Mouse (Mus musculus) layer of hippocampus, adult 9-11 months (tissue): ENCODE data around the gene Hnf1a.

Source experiments
- DNase-seq: peaks from one replicate; pipeline ENCODE4 v3.0.0; 2022

Hnf1a gene

DNA sequence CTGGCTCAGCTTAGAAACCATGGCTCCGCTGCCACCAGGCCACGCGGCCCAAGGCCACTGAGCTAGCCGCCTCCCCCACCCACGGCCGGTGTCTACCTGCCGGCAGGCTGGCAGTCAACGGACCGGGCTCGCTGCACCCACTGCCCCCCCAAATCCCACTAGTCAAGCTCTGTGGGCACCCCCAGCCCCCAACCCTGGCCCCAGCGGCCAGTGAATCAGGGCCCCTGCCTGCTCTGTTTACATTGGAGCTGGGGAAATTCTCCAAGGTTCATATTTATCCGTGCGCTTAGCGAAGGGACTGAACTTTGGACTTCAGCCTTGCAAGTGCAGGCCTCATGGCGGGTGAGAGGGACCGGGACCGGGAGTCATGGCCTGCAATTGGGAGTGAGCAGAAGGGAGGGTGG is at the start of gene Hnf1a:
Gene Hnf1a, minus strand, starts transcription at position 271 of the 404 bp plus-strand sequence.
- no peak for DNase-seq

DNA sequence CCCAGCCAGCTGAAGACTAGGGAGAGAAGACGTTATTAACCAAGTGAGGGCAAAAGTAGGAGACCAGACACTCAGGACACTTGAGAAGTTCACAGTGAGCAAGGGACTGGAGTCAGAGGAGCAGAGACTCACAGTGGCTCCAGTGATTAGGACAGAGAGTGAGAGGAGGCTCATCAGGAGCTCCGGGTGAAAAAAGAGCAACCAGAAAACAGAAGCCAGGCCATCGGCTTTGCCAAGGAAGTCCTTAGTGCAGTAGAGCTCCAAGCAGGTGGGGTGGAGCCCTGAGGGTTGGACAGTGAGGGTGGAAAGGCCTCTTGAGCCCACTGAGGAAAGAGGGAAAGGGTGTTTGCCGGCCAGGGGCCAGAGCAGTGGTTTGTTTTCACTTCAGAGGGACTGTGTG is 47.9 kb upstream of the Hnf1a start:
- no peak for DNase-seq

- no peak for DNase-seq
Observed at GRCm38 (mm10) chr5:115018270-115018669, 47.4 kb upstream of the Hnf1a start.

GRCm38 (mm10) chr5:115015121-115015520 is 44.2 kb upstream of the Hnf1a start:
- no peak for DNase-seq

- DNase-seq = no peak
Observed at GRCm38 (mm10) chr5:115014570-115014969, 43.7 kb upstream of the Hnf1a start.

DNA sequence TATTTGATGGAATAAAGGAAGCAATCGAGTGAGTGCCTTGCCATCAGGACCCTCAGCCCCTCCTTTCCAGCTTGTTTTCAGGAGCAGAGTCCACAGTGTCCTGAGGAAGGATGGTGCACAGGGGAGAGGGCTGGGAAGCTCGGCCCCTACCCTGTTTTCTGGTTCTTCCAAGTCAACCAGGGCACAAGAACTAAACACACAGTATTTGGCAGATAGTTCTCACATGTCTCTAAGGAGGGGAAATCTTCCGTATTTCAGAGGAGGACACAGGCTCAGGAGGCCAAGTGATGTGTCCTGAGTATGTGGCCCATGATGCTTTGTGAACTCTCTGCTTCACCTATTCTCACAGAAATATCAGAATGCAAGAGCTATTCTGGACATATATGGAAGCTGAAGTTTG is 42.5 kb upstream of the Hnf1a start:
- DNase-seq = no peak

DNA sequence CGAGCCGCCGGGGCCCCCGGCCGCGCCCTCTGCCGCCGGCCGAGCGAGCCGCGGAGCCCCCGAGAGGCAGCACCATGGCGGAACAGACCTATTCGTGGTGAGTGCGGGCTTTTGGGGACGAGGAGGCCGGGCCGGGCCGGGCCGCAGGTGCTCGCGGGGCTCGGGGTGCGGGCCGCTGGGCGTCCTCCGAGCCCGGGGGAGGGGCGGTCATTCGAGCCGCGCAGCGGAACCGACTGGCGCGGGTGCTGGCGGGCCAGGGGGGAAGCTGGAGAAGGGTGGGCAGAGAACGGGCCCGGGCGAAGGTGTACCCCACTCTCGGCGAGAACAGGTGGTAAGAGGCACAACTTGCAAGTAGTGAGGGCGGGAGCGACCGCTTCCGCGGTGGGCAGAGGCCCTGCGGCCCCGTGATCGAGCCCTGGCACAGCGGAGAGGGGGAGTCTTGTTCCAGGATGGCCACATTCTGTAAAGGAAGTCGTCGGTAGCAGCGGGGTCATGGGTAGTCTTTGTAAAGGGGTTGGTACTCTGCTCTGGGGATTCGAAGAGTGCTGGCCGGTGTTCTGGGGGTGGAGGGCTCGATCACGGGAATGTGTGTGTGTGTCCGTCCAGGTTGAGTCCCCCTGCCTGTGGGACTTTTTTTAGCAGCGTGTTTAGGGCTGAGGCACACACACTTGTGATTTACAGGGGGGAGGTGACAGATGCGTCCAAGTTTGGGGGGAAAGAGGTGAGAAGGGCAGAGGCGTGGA is 40.8 kb upstream of the Hnf1a start:
- peak; percentile 27 for DNase-seq

- DNase-seq = no peak
Observed at GRCm38 (mm10) chr5:115011217-115011518, 40.3 kb upstream of the Hnf1a start.

DNA sequence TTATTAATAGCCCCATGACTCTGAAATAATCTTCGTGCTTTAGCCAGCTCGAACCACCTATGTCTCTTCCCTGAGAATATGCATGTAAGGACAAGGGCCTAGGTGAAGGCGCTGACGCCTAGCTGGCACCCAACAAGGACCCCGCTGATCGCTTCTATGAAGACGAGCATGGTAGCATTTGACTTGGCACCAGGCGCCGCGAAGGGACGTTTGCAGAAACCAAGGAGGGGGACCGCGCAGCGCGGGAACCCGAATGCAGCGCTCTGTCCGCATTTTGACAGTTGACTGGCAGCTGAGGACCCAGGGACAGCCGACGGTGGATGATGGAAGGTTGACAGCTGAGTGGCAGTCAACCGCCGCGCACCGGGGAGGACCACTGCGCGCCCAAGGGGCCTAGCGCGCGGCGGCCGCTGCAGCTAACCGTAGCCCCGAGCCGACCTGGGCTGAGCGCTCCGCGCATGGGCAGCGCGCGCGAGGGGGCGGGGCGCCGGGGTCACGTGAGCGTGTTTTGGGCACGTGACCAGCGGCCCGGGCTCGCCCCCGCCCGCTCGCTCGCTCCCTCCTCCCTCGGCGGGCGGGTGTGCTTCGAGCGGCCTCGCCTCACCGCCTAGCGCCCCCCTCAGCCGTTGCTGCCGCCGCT is 39.8 kb upstream of the Hnf1a start, which contains the start of gene Sppl3:
Gene Sppl3, plus strand, starts transcription at position 561 of the 640 bp plus-strand sequence.
- peak; percentile 91 for DNase-seq

DNA sequence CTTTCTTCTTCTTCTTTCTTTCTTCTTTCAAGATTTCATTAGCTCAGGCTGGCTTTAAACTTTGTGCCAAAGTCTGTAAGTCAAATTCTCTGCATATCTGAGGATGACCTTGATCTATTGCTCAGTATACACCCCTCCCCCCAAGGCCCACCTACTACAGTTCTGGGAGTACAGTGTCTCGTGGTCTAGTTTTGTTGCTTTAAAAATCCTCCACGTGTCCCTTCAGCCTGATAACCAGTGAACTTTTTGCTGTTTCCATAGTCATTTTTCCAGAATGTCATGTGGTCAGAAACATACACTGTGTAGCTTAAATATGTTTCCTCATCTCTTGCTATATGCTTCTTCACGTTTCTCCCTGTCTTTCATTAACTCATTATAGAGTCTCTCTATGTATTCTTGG is 39.1 kb upstream of the Hnf1a start:
- no peak for DNase-seq

GRCm38 (mm10) chr5:115009143-115009542 is 38.2 kb upstream of the Hnf1a start:
- DNase-seq = no peak

GRCm38 (mm10) chr5:115008307-115008706 is 37.4 kb upstream of the Hnf1a start:
- DNase-seq = no peak

DNA sequence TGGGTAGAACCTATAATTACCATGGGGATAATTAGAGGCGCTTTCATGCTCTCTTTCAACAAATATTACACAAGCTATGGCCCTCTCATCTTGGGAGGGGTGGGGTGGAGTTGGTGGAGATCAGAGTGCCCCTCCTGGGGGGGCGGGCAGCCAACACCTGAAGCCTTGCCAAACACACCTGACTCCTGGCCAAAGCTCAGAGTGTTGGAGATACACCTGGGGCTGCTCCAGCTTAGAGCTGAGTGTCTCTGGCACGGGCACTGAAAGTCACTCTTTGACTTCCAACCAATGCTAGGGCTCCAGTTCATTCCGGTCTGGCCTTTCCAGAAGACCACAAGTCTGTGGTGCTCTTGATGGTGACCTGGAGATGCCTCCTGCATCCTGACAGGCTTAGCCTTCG is 36.9 kb upstream of the Hnf1a start:
- no peak for DNase-seq

DNA sequence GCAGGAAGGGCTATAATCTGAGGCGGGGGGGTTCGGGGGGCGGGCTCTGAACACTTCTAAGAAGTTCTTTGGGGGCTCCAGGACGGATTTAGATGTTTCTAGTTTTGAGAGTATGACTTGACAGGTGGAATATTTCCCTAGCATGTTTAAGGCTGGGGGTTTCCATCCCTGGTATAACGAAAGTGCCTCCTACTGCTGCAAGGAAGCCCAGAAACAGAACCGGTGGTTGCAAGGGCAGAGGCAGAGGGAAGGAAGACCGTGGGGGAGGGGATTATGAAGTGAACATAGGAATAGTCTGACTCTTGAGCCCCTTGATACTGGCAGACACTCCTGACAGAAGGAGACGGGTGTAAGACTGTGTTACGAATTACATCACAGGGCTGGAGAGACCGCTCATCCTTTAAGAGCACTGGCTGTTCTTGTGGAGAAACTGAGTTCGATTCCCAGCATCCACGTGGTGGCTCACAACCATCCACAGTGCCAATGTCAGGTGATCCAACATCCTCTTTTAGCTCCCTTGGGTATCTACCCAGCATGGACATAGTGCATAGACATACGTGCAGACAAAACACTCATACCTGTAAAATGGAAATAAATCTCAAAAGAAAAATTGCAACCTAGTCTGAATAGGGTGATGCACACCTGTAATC is 32.5 kb upstream of the Hnf1a start:
- no peak for DNase-seq

- DNase-seq = no peak
Observed at GRCm38 (mm10) chr5:115002781-115003180, 31.9 kb upstream of the Hnf1a start.

DNA sequence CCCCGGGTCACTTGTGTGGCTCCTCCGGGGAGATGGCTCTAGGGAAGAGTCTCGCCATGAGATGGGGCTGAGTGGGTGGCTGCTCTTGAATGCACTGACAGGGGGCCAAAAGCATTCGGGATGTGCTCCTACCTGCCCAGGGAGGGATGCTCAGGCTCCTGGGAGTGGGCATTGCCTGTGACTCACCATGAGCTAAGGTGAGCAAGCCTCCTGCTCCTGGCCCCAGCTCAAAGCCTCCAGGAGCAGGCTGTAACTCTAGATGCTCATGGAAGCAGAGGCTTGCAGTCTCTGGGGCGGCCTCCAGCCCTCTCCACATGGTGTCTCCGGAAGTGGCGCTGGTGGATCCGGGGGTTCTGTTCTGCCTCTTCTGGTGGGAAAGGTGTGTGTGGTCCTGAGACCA is 30.6 kb upstream of the Hnf1a start:
- DNase-seq = no peak

DNA sequence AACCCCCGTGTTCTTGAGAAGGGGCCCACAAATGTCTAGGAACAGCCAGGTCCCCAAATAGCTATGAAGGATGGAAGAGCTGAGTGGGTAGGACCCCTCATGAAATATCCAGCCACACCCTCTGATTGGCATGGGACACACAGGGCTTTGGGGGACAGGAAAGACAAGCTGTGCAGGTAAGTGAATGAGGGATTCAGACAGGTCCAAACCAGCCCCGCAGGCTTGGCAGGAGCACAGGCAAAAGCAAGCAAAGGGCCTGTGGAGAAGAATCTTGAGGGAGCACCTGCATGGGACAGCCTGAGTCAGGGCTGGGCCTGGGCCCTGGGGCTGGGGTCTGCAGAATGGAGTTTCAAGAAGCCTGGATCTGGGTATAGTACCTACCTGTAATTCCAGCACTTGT is 29.6 kb upstream of the Hnf1a start:
- DNase-seq = no peak

DNA sequence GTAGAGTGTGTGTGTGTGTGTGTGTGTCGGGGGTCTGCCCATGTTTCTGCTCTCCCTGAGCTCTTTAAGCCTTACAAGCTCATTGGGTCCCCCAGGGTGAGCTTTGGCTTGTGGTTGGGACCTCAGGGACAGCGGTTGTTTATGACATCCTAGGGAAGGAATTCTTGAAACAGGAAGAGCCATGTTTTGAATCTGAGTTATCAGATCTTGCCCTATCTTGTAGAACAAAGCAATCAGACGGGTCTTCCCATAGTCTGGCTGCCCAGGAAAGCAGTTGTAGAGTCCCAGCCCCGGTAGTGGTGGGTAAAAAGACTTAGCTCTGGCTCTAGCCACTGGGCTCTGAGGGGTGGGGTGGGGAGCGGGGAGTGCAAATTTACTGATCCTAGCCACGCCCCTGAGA is 26.4 kb upstream of the Hnf1a start:
- DNase-seq = no peak

DNA sequence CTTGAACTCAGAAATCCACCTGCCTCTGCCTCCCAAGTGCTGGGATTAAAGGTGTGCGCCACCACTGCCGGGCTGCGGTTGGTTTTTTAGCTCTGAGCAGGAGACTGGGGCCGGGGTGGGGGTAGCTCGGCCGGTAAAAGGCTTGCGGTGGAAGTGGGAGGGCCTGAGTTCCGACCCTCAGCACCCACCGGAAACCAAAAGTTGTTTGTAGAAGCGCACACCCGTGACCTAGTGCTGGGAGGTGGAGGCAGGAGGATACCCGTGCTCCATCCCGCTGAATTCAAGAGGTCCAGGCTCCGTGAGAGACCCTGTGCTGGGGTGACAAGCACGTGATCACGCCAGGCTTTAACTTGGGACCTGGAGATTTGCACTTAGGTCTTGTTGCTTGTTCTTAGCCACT is 25.6 kb upstream of the Hnf1a start:
- no peak for DNase-seq

GRCm38 (mm10) chr5:114985074-114985473 is 14.2 kb upstream of the Hnf1a start:
- DNase-seq = no peak

DNA sequence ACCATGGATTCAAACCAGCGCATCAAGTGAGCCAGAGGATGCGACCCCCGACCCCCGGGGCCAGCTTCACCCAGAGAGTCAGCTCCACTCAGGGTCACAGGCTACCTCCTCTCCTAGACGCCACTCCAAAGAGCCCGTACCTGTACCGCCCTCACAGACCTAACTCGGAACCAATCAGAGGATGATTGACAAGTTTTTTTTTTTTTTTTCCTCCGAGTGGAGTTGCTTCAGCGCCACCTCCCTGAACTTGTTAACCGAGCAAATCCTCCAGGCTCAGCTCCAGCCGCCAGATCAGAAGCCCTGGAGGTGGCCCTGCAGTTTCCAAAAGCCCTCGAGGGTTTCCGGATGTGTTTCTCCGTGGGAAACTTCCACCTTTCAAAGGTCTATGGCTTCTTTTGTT is 11.1 kb upstream of the Hnf1a start:
- no peak for DNase-seq

DNA sequence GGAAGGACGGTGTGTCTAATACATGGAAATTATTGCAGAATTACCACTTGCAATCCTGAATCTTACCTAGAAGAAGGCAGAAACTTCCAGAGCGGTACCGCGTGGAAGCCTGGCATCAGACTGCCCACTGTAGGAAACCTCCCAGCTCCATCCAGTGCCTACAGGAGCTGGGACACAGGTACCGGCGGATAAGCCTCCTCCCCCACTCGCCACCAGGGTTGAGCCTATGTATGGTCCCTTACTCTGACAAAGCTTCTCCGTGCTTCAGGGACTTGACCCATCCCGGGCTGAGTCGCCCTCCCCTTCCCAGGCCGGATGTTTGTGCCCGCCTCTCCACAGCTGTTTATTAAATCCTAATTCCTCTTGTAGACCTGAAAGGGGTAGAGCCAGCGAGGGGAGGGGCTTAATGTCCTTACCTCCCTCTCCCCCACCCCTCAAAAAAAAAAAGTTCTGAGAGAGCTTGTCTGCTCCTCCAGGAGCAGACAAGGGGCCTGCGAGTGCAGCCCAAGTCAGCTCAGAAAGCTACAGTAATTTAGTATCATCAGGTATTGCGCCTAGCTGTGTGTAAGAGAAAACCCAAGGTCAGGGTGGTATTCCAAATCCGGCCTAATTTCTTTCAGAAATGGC is 9.3 kb upstream of the Hnf1a start:
- DNase-seq = no peak

DNA sequence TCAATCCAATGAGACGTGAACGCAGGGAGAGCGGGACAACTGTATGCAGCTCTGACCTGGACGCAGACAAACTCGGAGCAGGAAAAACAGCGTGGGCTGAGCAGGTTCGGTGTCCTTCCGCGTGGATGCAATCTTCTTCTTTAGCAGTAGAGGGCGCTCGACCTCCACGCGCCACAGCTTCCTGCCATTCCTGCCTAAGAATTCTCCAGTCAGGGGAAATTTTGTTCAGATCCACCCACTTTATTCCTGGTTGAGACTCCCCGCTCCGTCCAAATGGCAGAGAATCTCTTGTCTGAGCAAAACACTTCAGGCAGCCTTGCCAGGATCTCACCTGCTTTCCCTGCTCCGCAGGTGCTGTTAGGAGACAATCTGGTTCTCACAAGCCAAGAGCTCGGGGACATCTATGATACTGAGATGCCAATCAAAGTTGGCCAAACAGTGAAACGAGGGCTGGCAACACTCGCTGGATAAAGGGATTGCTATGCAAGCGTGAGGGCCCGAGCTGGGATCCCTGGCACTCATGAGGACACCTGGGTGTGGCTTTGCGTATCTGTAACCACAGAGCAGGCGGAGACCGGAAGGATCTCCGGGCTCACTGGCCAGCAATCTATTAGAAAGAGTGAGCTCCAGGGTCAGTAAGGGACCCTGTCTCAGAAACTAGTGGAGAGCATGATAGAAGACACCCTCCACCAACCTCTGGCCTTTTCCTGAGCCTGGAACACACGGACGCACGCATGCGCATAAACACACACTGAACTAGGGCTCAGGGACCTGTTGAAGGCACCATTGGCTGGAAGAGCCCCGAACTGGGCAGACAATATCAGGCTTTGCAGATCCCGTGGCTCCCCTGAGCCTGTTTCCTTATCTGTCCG is 8.6 kb upstream of the Hnf1a start:
- DNase-seq = peak; percentile 49
